Mouse (Mus musculus) thymus, adult 2 months (tissue): ENCODE measurements around the gene Ccr5. TPM values are rescaled to one million over a fixed set of nuclear protein-coding genes. Genes with fewer than 3 reads are reported as not detected.

Experiments
- DNase-seq: peaks from one replicate; pipeline ENCODE4 v3.0.0; 2021
- H3K27ac ChIP-seq: fragments of 200-500 bp; 2 replicates; pipeline ENCODE4 v1.5.1; 2012; ENCODE audit warnings: low read length, control low read depth; ENCODE audit not compliant: control insufficient read depth, insufficient read depth
- H3K27me3 ChIP-seq: fragments of 200-500 bp; 2 replicates; pipeline ENCODE4 v1.6.1; 2012; ENCODE audit warnings: mild to moderate bottlenecking, low read length, moderate library complexity, mixed read lengths; ENCODE audit not compliant: control insufficient read depth, insufficient read depth
- H3K36me3 ChIP-seq: fragments of 200-500 bp; 2 replicates; pipeline ENCODE4 v1.6.1; 2012; ENCODE audit warnings: mild to moderate bottlenecking, low read length, moderate library complexity; ENCODE audit not compliant: control insufficient read depth, insufficient read depth
- H3K4me1 ChIP-seq: fragments of 200-500 bp; replicated peaks from 2 replicates; pipeline ENCODE4 v1.6.1; 2012; ENCODE audit warnings: low read length; ENCODE audit not compliant: control insufficient read depth, insufficient read depth
- H3K4me3 ChIP-seq: fragments of 200-500 bp; 2 replicates; pipeline ENCODE4 v1.5.1; 2012; ENCODE audit warnings: mild to moderate bottlenecking, low read length, control low read depth, moderate library complexity; ENCODE audit not compliant: control insufficient read depth, insufficient read depth
- CTCF ChIP-seq: fragments of 200-500 bp; IDR thresholded peaks from 2 replicates; pipeline ENCODE4 v1.5.1; 2012; ENCODE audit warnings: mild to moderate bottlenecking, control low read depth, low read length, moderate library complexity, borderline replicate concordance; ENCODE audit not compliant: control insufficient read depth, poor library complexity, insufficient read depth; ENCODE audit errors: extremely low read depth
- POLR2A ChIP-seq: fragments of 200-500 bp; IDR thresholded peaks from 2 replicates; pipeline ENCODE4 v1.6.1; 2012; ENCODE audit warnings: mild to moderate bottlenecking, low read length, control low read depth, moderate library complexity; ENCODE audit not compliant: control insufficient read depth, poor library complexity, insufficient read depth; ENCODE audit errors: extremely low read depth
- WGBS: fragments of 180-500 bp; shearing (Covaris S2); methylation state at CpG from one replicate; pipeline ENCODE4 v1.1.7; 2018; 5-methylcytosine and 5-hydroxymethylcytosine counted together
- polyA plus RNA-seq: library from polyadenylated mRNA; depleted of rRNA; stranded (reverse); fragments of >200 nt; gene quantifications from 2 replicates; pipeline ENCODE4 v1.2.3, GENCODE M21; 2012

Gene Ccr5
- polyA plus RNA-seq, 1 experiment: 3.2 TPM

GRCm38 (mm10) chr9:124103199-124103598 is 18.1 kb upstream of the Ccr5 start:
- DNase-seq: no peak
- Histone ChIP-seq H3K4me1 (peaks cover 2% of the 10 kb centered on the region; the same call in 1 of the 2 replicates), H3K27me3 (no peaks in the 10 kb centered on the region), H3K4me3 (no peak overlapping the region), H3K27ac (no peak overlapping the region), H3K36me3 (no peaks in the 10 kb centered on the region)
- TF ChIP-seq POLR2A (no peak), CTCF (no peak)
- 5% methylated on average over 1 of the region's 1 CpGs for WGBS

- no peak for TF ChIP-seq POLR2A
- no peak for TF ChIP-seq CTCF
- H3K4me1 ChIP-seq: peaks cover 2% of the 10 kb centered on the region; the same call in 1 of the 2 replicates
Observed at GRCm38 (mm10) chr9:124105196-124105595, 16.1 kb upstream of the Ccr5 start.

GRCm38 (mm10) chr9:124107232-124107631 is 14.1 kb upstream of the Ccr5 start:
- Histone ChIP-seq H3K27ac (no peak overlapping the region), H3K4me3 (no peak overlapping the region), H3K36me3 (no peaks in the 10 kb centered on the region), H3K4me1 (no peaks in the 10 kb centered on the region), H3K27me3 (no peaks in the 10 kb centered on the region)
- DNase-seq: no peak
- TF ChIP-seq CTCF: no peak
- TF ChIP-seq POLR2A: no peak

More at GRCm38 (mm10) chr9:124105196-124105595, 16.1 kb upstream of the Ccr5 start:
- no peak for DNase-seq
- Histone ChIP-seq H3K27me3 (no peaks in the 10 kb centered on the region), H3K27ac (no peak overlapping the region), H3K4me3 (no peak overlapping the region), H3K36me3 (no peaks in the 10 kb centered on the region)

- no peak for DNase-seq
- H3K4me1 ChIP-seq: no peaks in the 10 kb centered on the region
- no peaks in the 10 kb centered on the region for H3K27me3 ChIP-seq
Observed at GRCm38 (mm10) chr9:124108356-124109127, 12.8 kb upstream of the Ccr5 start.

GRCm38 (mm10) chr9:124111997-124112396 is 9.3 kb upstream of the Ccr5 start:
- DNase-seq: no peak
- no peaks in the 10 kb centered on the region for H3K4me1 ChIP-seq
- H3K27ac ChIP-seq: no peak overlapping the region
- no peak for TF ChIP-seq POLR2A
- TF ChIP-seq CTCF: no peak
- WGBS: 78% methylated on average over 1 of the region's 1 CpGs
- no peaks in the 10 kb centered on the region for H3K27me3 ChIP-seq
- H3K4me3 ChIP-seq: no peak overlapping the region
- no peaks in the 10 kb centered on the region for H3K36me3 ChIP-seq

More at GRCm38 (mm10) chr9:124108356-124109127, 12.8 kb upstream of the Ccr5 start:
- Histone ChIP-seq H3K27ac (no peak overlapping the region), H3K36me3 (no peaks in the 10 kb centered on the region), H3K4me3 (no peak overlapping the region)
- TF ChIP-seq POLR2A (no peak), CTCF (no peak)
- WGBS: 28% methylated on average over 2 of the region's 2 CpGs

- TF ChIP-seq CTCF (no peak), POLR2A (no peak)
- WGBS: 95% methylated on average over 1 of the region's 1 CpGs
- DNase-seq: no peak
Observed at GRCm38 (mm10) chr9:124112591-124113239, 8.6 kb upstream of the Ccr5 start.

GRCm38 (mm10) chr9:124113777-124114176 is 7.6 kb upstream of the Ccr5 start:
- no peaks in the 10 kb centered on the region for H3K4me1 ChIP-seq
- WGBS: 100% methylated on average over 1 of the region's 1 CpGs
- H3K27ac ChIP-seq: no peak overlapping the region
- no peaks in the 10 kb centered on the region for H3K36me3 ChIP-seq
- no peak overlapping the region for H3K4me3 ChIP-seq
- H3K27me3 ChIP-seq: no peaks in the 10 kb centered on the region
- TF ChIP-seq CTCF: no peak
- no peak for TF ChIP-seq POLR2A
- DNase-seq: no peak

More at GRCm38 (mm10) chr9:124112591-124113239, 8.6 kb upstream of the Ccr5 start:
- H3K4me3 ChIP-seq: no peak overlapping the region
- H3K4me1 ChIP-seq: no peaks in the 10 kb centered on the region
- H3K27me3 ChIP-seq: no peaks in the 10 kb centered on the region
- no peak overlapping the region for H3K27ac ChIP-seq
- H3K36me3 ChIP-seq: no peaks in the 10 kb centered on the region
